21 mouse cellular contexts compared by ENCODE assay signal in genomic region chr13:52836231-52836630, GRCm38 (mm10).
A peak's percentile ranks its signal among the peaks of the same experiment; 100 is the strongest.
DNase-seq lines count a peak whose midpoint lies in the region; ATAC-seq and TF ChIP-seq lines count a peak whose summit lies in the region.
"Had no signal": no experiment of that assay in that cellular context is flagged by ENCODE, and none has a peak within 500 bp of the region (broad histone marks: within the 10 kb centered on the region; RNA-seq: fewer than 3 reads in every experiment).

No protein-coding gene starts in this region.

- H3K79me2 ChIP-seq in liver, adult 2 months (ENCODE audit: control insufficient read depth, insufficient read depth, low read length) = no peaks in the 10 kb centered on the region

- no peak overlapping the region for H3K27ac ChIP-seq in liver, adult 2 months (replicated peaks; ENCODE audit: insufficient read depth, low read depth, low read length)
- H3K27ac ChIP-seq in liver, embryonic 12.5 days = no peak overlapping the region
- H3K27ac ChIP-seq: embryonic facial prominence, embryonic 13.5 days; embryonic facial prominence, embryonic 15.5 days; forebrain, embryonic 13.5 days; forebrain, embryonic 15.5 days had no signal

- no peak overlapping the region for H3K4me3 ChIP-seq in liver, adult 2 months (ENCODE audit: insufficient read depth, low read depth, low read length)
- no peak overlapping the region for H3K4me3 ChIP-seq in liver, embryonic 12.5 days
- H3K4me3 ChIP-seq: embryonic facial prominence, embryonic 13.5 days; embryonic facial prominence, embryonic 15.5 days; erythroblast, embryonic 14.5 days; forebrain, embryonic 13.5 days; forebrain, embryonic 15.5 days had no signal

- no peak overlapping the region for H3K4me2 ChIP-seq in liver, embryonic 12.5 days
- H3K4me2 ChIP-seq: embryonic facial prominence, embryonic 13.5 days; embryonic facial prominence, embryonic 15.5 days; forebrain, embryonic 13.5 days; forebrain, embryonic 15.5 days had no signal

- H3K9me3 ChIP-seq in liver, embryonic 12.5 days (replicated peaks) = no peaks in the 10 kb centered on the region
- H3K9me3 ChIP-seq: embryonic facial prominence, embryonic 13.5 days; embryonic facial prominence, embryonic 15.5 days; forebrain, embryonic 13.5 days; forebrain, embryonic 15.5 days had no signal

- peak; percentile 62 for DNase-seq in liver, adult 2 months (ENCODE audit: extremely low read depth, low read depth, low spot score)
- peak; percentile 33 for DNase-seq in 416B (ENCODE audit: low read depth)
- peak; percentile 26 to 71 for DNase-seq in natural killer cell, adult 2 months (ENCODE audit: low spot score in 2 of 2)
- DNase-seq: adrenal gland, adult 2 months; adrenal gland, postnatal 10 days; adrenal gland, postnatal 25 days; cerebellum, adult 11 months; cerebellum, adult 18-20 months; cerebellum, adult 8-10 months; cerebellum, adult 9-11 months; cerebellum, postnatal 14 days; cerebellum, postnatal 36 days; embryo, embryonic 11 days; forebrain, postnatal 0 days had no signal

- 55% methylated on average over 8 of the region's 8 CpGs for WGBS in liver, adult 2 months
- WGBS in liver, embryonic 12.5 days (ENCODE audit: insufficient replicate concordance) = 69% methylated on average over 8 of the region's 8 CpGs

- H3K27me3 ChIP-seq in liver, adult 2 months (ENCODE audit: control insufficient read depth, insufficient read depth, low read length) = no peaks in the 10 kb centered on the region
- no peaks in the 10 kb centered on the region for H3K27me3 ChIP-seq in liver, embryonic 12.5 days (replicated peaks)
- H3K27me3 ChIP-seq: embryonic facial prominence, embryonic 13.5 days; embryonic facial prominence, embryonic 15.5 days; forebrain, embryonic 13.5 days; forebrain, embryonic 15.5 days had no signal

- H3K9ac ChIP-seq in liver, adult 2 months (ENCODE audit: low read depth, low read length) = no peak overlapping the region
- no peak overlapping the region for H3K9ac ChIP-seq in liver, embryonic 12.5 days
- H3K9ac ChIP-seq: embryonic facial prominence, embryonic 13.5 days; embryonic facial prominence, embryonic 15.5 days; forebrain, embryonic 13.5 days; forebrain, embryonic 15.5 days; forebrain, postnatal 0 days had no signal

- no peak for TF ChIP-seq CTCF in liver, adult 2 months (IDR thresholded peaks at IDR 0.05; ENCODE audit: low read depth, low read length)

- 0 out of 2 replicates have a peak, but pooled peaks cover 2% of the 10 kb centered on the region for H3K36me3 ChIP-seq in liver, adult 2 months (ENCODE audit: control insufficient read depth, insufficient read depth, low read length)
- peaks cover 16% of the 10 kb centered on the region; the same call in 1 of the 2 replicates for H3K36me3 ChIP-seq in liver, embryonic 12.5 days

- H3K4me1 ChIP-seq in liver, adult 2 months (ENCODE audit: control insufficient read depth, insufficient read depth, low read length) = peaks cover 26% of the 10 kb centered on the region
- H3K4me1 ChIP-seq in liver, embryonic 12.5 days = peaks cover 31% of the 10 kb centered on the region
- H3K4me1 ChIP-seq: embryonic facial prominence, embryonic 13.5 days; embryonic facial prominence, embryonic 15.5 days had no signal

- no peak for ATAC-seq in liver, embryonic 12.5 days
- no peak for ATAC-seq in erythroid progenitor cell, adult 5-6 weeks (replicated peaks; ENCODE audit: low FRiP score, poor library complexity, severe bottlenecking)
- ATAC-seq: forebrain, embryonic 13.5 days; forebrain, embryonic 15.5 days; forebrain, postnatal 0 days had no signal

- TF ChIP-seq POLR2A in liver, adult 2 months (IDR thresholded peaks at IDR 0.05; ENCODE audit: extremely low read depth, insufficient read depth, low read length) = no peak
